Mouse (Mus musculus) bone marrow macrophage, adult 2 months (primary cell): ENCODE measurements around the gene Hs3st2.

Experiments used
- CTCF ChIP-seq: IDR thresholded peaks from 2 replicates; pipeline ENCODE4 v1.5.1; 2012; ENCODE audit warnings: low read depth, mild to moderate bottlenecking, low read length, moderate library complexity
- POLR2A ChIP-seq: IDR thresholded peaks from 2 replicates; pipeline ENCODE4 v1.6.1; 2012; ENCODE audit warnings: mild to moderate bottlenecking, low read depth, low read length, borderline replicate concordance

DNA sequence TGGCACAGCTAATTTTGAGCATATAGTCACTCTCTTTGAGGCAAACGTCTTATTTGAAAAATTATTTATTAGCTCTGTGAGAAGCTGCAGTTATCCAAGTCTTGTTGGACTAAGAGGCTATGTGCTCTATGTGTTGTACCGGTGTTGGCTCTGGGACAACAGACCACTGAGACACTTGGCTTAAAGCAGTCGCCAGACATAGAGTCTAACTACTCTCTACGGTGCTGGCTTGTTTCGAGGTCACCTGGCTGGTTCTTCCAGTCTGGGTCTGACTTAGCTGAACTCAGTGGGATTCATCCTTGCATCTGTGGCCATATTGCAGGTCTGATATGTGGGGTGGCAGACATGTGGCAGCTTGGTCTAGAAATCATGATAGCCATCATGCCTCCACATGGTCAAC lies 72.8 kb downstream of the Hs3st2 start:
- no peak for TF ChIP-seq CTCF
- no peak for TF ChIP-seq POLR2A
